In genomic region chr10:125794504-125794903, GRCm38 (mm10) we compare ENCODE assay signal across 15 mouse cellular contexts.
"Had no signal": no experiment of that assay in that cellular context is flagged by ENCODE, and none has a peak within 500 bp of the region (broad histone marks: within the 10 kb centered on the region; RNA-seq: fewer than 3 reads in every experiment).

No protein-coding gene starts in this region.

- DNase-seq: cerebellum, adult 8-10 months; cerebellum, adult 9-10 months; cerebellum, adult 9-11 months; cerebellum, postnatal 10 days; cerebellum, postnatal 14 days; cerebellum, postnatal 25 days; cerebellum, postnatal 36 days; embryo, embryonic 11 days; forebrain, postnatal 0 days; gastrocnemius, adult 2 months; gastrocnemius, postnatal 10 days; gastrocnemius, postnatal 25 days; gastrocnemius, postnatal 36 days; heart, adult 18-20 months; heart, adult 2 months had no signal
